Mouse (Mus musculus) bone marrow, adult 2 months (tissue): ENCODE results near the gene Tcerg1l.

ENCODE experiments used
- CTCF ChIP-seq: fragments of 200-500 bp; IDR thresholded peaks from 2 replicates; pipeline ENCODE4 v1.5.1; 2011; ENCODE audit warnings: low read length, control low read depth; ENCODE audit not compliant: control insufficient read depth, insufficient read depth
- POLR2A ChIP-seq: fragments of 200-500 bp; IDR thresholded peaks from 2 replicates; pipeline ENCODE4 v1.6.1; 2011; ENCODE audit warnings: low read depth, mild to moderate bottlenecking, control low read depth, low read length, borderline replicate concordance; ENCODE audit not compliant: control insufficient read depth

DNA sequence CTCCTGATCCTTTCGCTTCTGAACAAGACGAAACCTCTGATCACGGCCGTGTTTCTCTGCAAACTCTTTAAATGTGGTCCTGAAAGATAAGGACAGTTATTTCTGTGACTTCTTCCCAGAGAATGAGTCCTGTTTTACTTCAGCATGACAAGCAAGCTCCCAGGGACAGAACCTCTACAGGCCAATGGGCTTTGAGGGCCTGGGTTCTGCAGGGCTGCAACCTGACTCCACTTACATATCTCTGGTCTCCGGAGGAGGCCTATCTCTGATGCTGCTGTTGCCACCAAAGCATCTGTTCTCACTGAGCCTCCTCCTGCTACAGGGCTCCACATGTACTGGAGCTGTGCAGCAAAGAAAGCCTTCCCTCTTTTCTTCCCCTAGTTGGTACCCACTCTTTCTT, 187.8 kb downstream of the Tcerg1l start:
- TF ChIP-seq CTCF (no peak), POLR2A (no peak)
